Mouse (Mus musculus) CD4-positive, CD25-positive, alpha-beta regulatory T cell (primary cell): ENCODE data around the gene Fbxl3. TPM values are rescaled to one million over a fixed set of nuclear protein-coding genes. Genes with fewer than 3 reads are reported as not detected.

Source experiments
- polyA plus RNA-seq: library from polyadenylated mRNA; unstranded; fragments of 100-300 nt; shearing (Covaris generic); gene quantifications from one replicate; pipeline ENCODE4 v1.2.1, GENCODE M21; 2017

Gene Fbxl3
- 93.4 TPM for polyA plus RNA-seq

GRCm38 (mm10) chr14:103099238-103099933, at the start of gene Fbxl3:
Gene Fbxl3, minus strand, starts transcription at chr14:103099566.

DNA sequence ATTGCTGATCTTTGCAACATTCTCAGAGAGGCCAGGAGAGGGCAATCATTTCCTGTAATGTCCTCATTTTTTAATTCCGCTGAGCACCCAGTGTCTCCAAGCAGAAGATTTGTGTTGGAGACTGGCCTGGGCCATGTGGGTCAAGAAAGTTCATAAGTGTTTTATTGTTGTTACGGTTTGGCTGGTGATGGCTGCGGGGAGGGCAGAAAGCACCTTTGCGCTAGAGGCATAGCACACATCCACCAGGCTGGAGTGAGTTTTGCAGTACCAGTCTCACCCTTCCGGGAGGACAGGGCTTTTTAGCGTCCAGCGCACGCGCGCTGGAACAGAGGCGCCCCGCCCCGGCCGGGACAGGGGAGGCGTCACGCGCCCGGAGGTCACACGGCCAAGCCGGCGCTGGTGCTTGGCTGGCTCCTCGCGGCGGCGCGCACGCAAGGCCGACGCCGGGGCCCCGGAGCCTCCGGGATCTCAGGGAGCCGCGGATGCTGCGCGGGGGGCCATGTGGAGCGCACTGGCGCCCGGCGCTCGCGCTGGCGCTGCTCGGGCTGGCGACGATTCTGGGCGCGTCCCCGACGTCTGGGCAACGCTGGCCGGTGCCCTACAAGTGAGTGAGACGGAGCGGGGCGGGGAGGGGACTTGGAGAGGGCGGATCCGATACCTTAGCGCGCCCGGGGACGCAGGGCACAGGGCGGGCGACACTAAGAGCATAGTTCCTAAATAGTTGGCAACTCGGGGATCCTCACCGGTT, 29.3 kb downstream of the Fbxl3 start, which contains the start of gene Cln5:
TSS of gene Cln5 (plus strand) at position 353 of the 748 bp plus-strand sequence.

GRCm38 (mm10) chr14:103046677-103047076, 52.7 kb downstream of the Fbxl3 start, which contains the start of gene Acod1:
Gene Acod1, plus strand, starts transcription at chr14:103046977.

Other genes starting within 250 kb of the Fbxl3 start
- gene Kctd12, start 116.9 kb downstream of the Fbxl3 start, polyA plus RNA-seq = 1.5 TPM
- gene Acod1, start 52.6 kb downstream of the Fbxl3 start, polyA plus RNA-seq = not detected
- gene Cln5, start 29.4 kb downstream of the Fbxl3 start, polyA plus RNA-seq = 39.2 TPM
- 68.6 TPM for gene Mycbp2, start 247.2 kb upstream of the Fbxl3 start, polyA plus RNA-seq